Comparison of ENCODE assay signal across 31 mouse cellular contexts in the genomic region with DNA sequence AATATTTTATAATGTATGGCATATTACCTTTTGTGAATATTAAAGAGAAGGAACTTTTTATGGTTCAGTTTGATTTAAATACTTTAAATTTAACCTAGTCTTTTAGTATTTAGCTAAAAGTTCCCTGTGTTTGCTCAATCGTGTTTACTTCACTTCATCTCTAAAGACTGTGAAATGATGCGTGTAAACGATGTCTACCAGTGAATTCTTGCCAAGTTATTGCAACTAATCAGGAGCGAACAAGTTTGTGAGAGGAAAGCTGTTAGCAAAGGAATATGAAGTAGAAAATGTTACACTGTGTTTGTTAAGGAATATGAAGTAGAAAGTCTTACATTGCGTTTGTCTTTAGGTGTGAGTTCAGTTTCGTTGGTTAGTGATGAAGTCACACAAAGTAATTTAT.
"Had no signal": no experiment of that assay in that cellular context is flagged by ENCODE, and none has a peak within 500 bp of the region (broad histone marks: within the 10 kb centered on the region; RNA-seq: fewer than 3 reads in every experiment).

No protein-coding gene starts in this region.

- H3K36me3 ChIP-seq: limb, embryonic 10.5 days; limb, embryonic 12.5 days; limb, embryonic 13.5 days; limb, embryonic 15.5 days; liver, embryonic 12.5 days; liver, embryonic 13.5 days; liver, embryonic 15.5 days; lung, embryonic 15.5 days; midbrain, embryonic 10.5 days; midbrain, embryonic 12.5 days; midbrain, embryonic 13.5 days; midbrain, embryonic 15.5 days had no signal

- H3K9ac ChIP-seq: limb, embryonic 12.5 days; limb, embryonic 13.5 days; limb, embryonic 15.5 days; liver, embryonic 12.5 days; liver, embryonic 13.5 days; liver, embryonic 14.5 days; liver, embryonic 15.5 days; liver, postnatal 0 days; lung, embryonic 14.5 days; lung, embryonic 15.5 days; midbrain, embryonic 12.5 days; midbrain, embryonic 13.5 days; midbrain, embryonic 15.5 days had no signal

- ATAC-seq: liver, embryonic 12.5 days; liver, postnatal 0 days; lung, postnatal 0 days; midbrain, embryonic 13.5 days; midbrain, embryonic 15.5 days; midbrain, embryonic 16.5 days had no signal

- DNase-seq: left cerebral cortex, postnatal 4 days; liver; liver, embryonic 13.5 days; liver, postnatal 0 days; lung, adult 18-20 months; lung, adult 2 months; lung, embryonic 14.5 days; lung, postnatal 10 days; lung, postnatal 14 days; lung, postnatal 36 days; lung, postnatal 4 days; midbrain, embryonic 14.5 days had no signal

- H3K27ac ChIP-seq: limb, embryonic 10.5 days; limb, embryonic 12.5 days; limb, embryonic 13.5 days; limb, embryonic 15.5 days; liver, embryonic 12.5 days; liver, embryonic 13.5 days; liver, embryonic 14.5 days; liver, embryonic 15.5 days; lung, embryonic 15.5 days; macrophage; midbrain, embryonic 10.5 days; midbrain, embryonic 12.5 days; midbrain, embryonic 13.5 days; midbrain, embryonic 15.5 days had no signal

- H3K4me1 ChIP-seq: limb, embryonic 10.5 days; limb, embryonic 13.5 days; limb, embryonic 15.5 days; liver, embryonic 12.5 days; liver, embryonic 13.5 days; liver, embryonic 15.5 days; lung, embryonic 15.5 days; megakaryocyte, embryonic 14.5 days; midbrain, embryonic 10.5 days; midbrain, embryonic 15.5 days had no signal

- H3K4me2 ChIP-seq: limb, embryonic 12.5 days; limb, embryonic 13.5 days; limb, embryonic 15.5 days; liver, embryonic 11.5 days; liver, embryonic 12.5 days; liver, embryonic 13.5 days; liver, embryonic 15.5 days; lung, embryonic 14.5 days; lung, embryonic 15.5 days; midbrain, embryonic 11.5 days; midbrain, embryonic 12.5 days; midbrain, embryonic 13.5 days; midbrain, embryonic 15.5 days had no signal

- H3K27me3 ChIP-seq: limb, embryonic 12.5 days; limb, embryonic 13.5 days; limb, embryonic 15.5 days; liver, embryonic 12.5 days; liver, embryonic 13.5 days; liver, embryonic 15.5 days; lung, embryonic 15.5 days; megakaryocyte, embryonic 14.5 days; midbrain, embryonic 12.5 days; midbrain, embryonic 13.5 days; midbrain, embryonic 15.5 days had no signal

- H3K4me3 ChIP-seq: limb, embryonic 10.5 days; limb, embryonic 12.5 days; limb, embryonic 13.5 days; limb, embryonic 15.5 days; liver, embryonic 12.5 days; liver, embryonic 13.5 days; liver, embryonic 15.5 days; lung, embryonic 15.5 days; megakaryocyte, embryonic 14.5 days; midbrain, embryonic 10.5 days; midbrain, embryonic 12.5 days; midbrain, embryonic 13.5 days; midbrain, embryonic 15.5 days; myocyte had no signal

- H3K9me3 ChIP-seq: limb, embryonic 10.5 days; limb, embryonic 12.5 days; limb, embryonic 13.5 days; limb, embryonic 15.5 days; liver, embryonic 12.5 days; liver, embryonic 13.5 days; liver, embryonic 15.5 days; lung, embryonic 15.5 days; megakaryocyte, embryonic 14.5 days; midbrain, embryonic 10.5 days; midbrain, embryonic 12.5 days; midbrain, embryonic 13.5 days; midbrain, embryonic 15.5 days had no signal
